Mouse (Mus musculus) thymus, postnatal 4 days (tissue): ENCODE data around the gene Znrf2.
"Not testable (repeated sequence)": the region's sequence is repeated elsewhere in the genome, so short reads cannot be mapped to it uniquely, and the experiment has no call there.

Source experiments
- DNase-seq: peaks from one replicate; pipeline ENCODE4 v3.0.0; 2021

Gene Znrf2

GRCm38 (mm10) chr6:54810314-54810646 is 6.4 kb upstream of the Znrf2 start:
- peak; percentile 52 for DNase-seq

DNA sequence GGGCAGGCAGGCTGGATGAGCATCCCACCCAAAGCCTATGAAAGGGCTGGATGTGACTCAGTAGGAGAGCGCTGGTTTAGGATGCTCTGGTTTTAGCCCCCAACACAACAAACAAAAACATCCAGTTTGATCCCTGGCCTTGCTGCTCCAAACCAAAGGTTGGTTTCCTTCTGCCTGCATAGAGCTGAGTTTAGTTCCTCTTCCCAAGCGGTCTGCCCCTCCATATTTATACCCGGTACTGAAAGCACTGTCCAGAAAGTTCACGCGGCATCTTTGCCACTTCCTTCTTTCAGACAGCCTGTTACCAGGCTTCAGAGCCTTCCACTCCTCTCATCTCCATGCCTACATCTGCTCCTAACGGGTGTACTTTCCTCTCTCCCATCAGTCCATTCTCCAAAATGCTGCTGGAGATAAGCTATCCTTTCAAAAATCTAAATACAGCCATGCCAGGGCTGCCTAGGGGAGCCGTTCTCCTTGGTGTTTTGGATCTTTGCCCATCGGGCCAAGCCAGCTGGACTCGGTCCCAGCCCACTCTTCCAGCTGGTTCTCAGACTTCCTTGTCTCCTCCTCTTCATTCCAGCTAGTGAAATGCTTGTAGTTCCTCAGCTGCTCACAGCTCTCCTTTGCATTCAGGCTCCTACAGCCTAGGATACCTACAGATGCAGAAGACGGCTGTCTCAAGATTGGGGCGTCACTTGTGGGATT is 5.0 kb upstream of the Znrf2 start:
- no peak for DNase-seq

DNA sequence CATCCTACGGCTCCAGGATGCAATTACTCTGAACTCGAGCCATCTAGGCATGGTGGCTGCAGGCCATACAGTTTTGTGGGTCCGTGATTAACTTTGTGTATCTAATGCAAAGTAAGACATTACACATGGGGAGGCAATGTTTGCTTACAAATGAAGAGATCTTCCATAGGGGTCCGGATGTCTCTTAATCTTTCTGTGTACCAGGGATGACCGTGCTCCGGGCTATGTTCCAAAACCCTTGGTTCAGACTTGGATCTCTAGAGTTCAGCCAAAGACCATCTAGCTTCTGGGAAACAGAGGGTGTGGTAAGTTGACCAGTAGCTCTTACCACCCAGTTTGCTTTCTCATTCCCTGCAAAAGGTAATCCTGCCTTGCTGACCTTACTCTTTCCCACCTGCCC is 4.4 kb upstream of the Znrf2 start:
- no peak for DNase-seq

- no peak for DNase-seq
Measured at GRCm38 (mm10) chr6:54815428-54816130, 1.1 kb upstream of the Znrf2 start.

GRCm38 (mm10) chr6:54817266-54817767 is 601 bp downstream of the Znrf2 start:
- DNase-seq, result peak; percentile 71

- no peak for DNase-seq
Measured at GRCm38 (mm10) chr6:54818389-54818788, 1.7 kb downstream of the Znrf2 start.

DNA sequence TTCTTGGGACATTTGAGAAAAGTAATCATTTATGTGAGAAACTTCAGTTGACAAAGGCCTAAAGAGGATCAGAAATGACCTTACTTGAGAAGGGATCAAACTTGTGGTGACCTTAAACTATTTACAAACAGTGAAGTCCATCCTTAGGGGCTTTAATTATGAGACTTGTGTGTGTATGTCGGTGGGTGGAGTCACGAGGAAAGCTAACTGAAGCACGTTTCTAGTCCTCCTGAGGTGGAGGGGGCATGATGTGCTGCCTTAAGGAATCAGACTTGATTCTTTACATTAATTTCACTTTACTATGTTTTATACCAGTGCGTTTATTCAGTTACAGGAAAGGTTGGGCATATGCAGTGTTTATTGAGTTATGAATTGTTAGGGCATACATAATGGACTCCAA is 2.6 kb downstream of the Znrf2 start:
- no peak for DNase-seq

GRCm38 (mm10) chr6:54819746-54820145 is 3.0 kb downstream of the Znrf2 start:
- no peak for DNase-seq

DNA sequence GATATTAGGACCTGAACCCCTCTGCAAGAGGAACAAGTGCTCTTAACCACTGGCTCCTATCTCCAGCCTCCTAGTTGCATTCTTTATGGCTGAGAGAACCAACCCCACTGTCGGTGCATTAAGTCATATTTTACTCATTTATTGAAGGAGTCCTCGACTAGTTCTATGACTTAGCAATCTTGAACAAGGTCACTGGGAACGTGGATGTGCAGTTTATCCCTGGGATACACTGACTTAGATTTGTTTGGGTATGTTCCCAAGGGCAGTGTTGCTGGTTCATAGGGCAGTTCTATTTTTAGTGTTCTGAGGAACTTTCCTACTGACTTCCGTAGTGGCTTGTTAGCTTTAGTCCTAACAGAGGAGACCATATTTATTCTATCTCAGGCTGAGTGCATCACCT is 5.6 kb downstream of the Znrf2 start:
- no peak for DNase-seq

GRCm38 (mm10) chr6:54824561-54824960 is 7.8 kb downstream of the Znrf2 start:
- DNase-seq, result not testable (repeated sequence)

DNA sequence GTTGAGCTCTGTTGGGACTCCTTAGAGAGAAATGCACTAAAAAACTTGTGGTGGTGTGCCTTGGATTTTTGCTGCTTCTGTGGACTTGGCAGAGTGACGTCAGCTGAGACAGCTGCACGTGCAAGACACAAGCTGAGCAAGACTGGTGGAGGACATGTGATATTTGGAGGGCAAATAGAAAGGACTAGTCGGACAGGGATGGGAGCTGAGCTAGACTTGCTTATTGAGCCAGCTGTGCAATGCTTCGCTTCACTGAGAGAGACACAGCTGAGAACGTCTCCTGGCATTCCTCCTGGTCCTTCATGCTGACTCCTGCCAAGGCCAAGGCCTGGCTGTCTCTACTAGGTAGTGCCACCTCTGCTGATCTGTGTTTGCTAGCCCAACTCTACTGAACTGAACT is 10.8 kb downstream of the Znrf2 start:
- DNase-seq, result no peak

GRCm38 (mm10) chr6:54828274-54828673 is 11.6 kb downstream of the Znrf2 start:
- DNase-seq, result no peak

DNA sequence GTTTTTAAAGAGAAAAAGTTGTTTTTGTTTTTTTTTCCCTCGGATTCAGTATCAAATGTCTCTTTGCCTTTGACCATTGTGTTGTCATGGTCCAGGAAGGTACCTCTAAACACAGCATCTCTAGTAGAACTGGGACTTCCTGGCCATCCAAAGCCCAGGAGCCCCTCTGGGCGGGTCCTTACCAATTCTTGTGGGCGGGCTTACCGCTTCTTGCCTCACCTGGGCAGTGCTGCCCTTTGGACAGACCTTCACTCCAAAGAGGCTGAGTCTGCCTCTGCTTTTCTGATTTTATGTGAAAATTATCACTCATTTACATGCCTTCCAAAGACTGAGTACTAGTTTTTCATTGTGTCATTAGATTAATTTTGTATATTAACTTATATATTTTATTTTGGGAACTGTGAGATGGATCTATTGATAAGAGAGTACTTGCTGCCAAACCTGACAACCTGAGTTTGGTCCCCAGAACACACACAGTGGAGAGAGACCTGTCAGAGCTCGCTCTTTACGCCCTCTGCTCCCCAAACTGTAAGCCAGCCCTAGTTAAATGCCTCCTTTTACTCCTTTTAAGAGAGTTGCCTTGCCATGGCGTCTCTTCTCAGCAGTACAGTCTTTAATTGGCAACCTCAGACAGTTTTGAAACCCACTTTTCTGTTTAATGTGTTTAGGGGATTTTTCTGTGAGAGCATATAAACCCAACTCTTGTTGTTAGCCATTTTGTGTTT is 13.5 kb downstream of the Znrf2 start:
- no peak for DNase-seq

- DNase-seq, result no peak
Measured at GRCm38 (mm10) chr6:54831069-54831720, 14.5 kb downstream of the Znrf2 start.

DNA sequence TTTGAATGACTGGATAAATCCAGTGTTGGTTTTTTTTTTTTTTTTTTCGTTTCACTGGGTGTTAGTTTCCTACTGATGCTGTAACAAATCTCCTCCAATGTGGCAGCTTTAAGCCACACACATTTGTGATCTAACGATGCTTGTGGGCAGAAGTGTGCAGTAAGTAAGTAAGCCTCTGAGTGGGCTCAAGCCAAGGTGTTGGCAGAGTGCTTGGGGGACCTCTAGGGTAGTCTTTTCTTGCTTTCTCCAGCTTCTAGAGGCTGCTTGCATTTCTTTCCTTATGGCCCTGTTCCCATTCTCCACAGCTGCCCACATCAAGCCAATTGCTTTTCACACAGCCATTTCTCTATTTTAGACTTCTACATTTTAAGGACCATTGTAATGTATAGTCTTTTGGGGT is 16.7 kb downstream of the Znrf2 start:
- no peak for DNase-seq

GRCm38 (mm10) chr6:54836666-54837065 is 19.9 kb downstream of the Znrf2 start:
- no peak for DNase-seq

DNA sequence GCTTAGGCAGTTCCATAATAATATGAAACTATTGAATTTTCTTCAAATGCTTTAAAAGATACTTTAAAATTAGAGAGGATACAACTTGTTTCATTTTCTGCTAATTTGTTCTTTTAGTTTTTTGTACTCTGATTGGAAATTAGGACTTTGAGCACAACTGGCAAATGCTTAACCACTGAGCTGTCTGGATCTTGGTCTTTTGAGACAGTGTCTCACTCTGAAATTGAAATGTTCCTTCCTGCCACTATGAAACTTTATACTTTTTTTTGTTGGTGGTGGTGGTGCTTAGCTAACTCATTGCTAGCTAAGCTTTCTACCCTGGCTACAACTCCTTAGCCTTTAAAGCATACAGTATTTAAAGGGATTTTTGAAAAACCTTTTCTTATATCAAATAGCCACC is 24.7 kb downstream of the Znrf2 start:
- no peak for DNase-seq

GRCm38 (mm10) chr6:54842041-54842440 is 25.3 kb downstream of the Znrf2 start:
- DNase-seq, result no peak

- no peak for DNase-seq
Measured at GRCm38 (mm10) chr6:54848546-54848945, 31.8 kb downstream of the Znrf2 start.

GRCm38 (mm10) chr6:54849179-54850156 is 32.8 kb downstream of the Znrf2 start:
- DNase-seq, result no peak

DNA sequence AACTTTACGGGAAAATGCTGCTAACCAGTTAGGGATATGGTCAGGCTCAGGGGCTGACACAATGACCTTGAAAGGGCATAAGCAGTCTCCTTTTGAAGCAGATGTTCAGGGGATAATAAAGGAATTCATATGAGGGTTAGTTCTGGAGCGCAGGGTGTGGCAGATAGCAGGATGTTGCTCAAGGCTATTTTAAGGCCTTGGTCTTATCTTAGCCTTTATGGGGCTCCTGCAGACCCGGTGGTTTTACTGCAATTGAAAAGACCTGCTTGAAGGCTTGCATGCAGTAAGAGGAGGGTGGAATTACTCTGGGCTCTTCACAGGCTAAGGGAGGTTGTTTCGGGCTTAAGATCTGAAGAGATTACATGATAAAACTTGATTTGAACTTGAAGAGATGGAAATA is 35.1 kb downstream of the Znrf2 start:
- no peak for DNase-seq

DNA sequence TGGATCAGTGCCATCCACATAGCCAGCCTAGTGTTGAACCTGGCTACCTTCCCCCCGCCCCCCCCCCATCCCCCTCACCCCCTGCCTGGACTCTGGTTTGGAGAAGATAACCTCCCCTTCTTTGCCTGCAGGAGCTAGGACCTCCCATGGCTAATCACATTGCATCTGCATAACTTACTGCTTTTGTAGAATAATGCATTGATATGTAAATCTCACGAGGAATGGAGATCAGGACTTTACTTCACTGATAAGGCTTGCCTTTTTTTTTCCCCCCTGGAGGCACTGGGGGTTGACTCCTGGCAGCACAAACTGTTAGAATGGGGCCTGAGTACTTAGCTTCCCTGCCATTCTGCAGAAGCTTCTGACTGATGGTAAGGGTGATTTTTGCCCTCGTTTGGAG is 36.0 kb downstream of the Znrf2 start:
- DNase-seq, result no peak
